Mouse (Mus musculus) bone marrow, adult 2 months (tissue): ENCODE measurements around the gene Hist1h1c. TPM values are rescaled to one million over a fixed set of nuclear protein-coding genes. Genes with fewer than 3 reads are reported as not detected.
"Not testable (repeated sequence)": the region's sequence is repeated elsewhere in the genome, so short reads cannot be mapped to it uniquely, and the experiment has no call there.

ENCODE experiments used
- H3K27ac ChIP-seq: fragments of 200-500 bp; 2 replicates; pipeline ENCODE4 v1.5.1; 2012; ENCODE audit warnings: low read depth, mild to moderate bottlenecking, control low read depth, inconsistent platforms, low read length; ENCODE audit not compliant: control insufficient read depth, poor library complexity, insufficient read depth
- H3K4me1 ChIP-seq: fragments of 200-500 bp; 2 replicates; pipeline ENCODE4 v1.6.1; 2011; ENCODE audit warnings: low read length; ENCODE audit not compliant: control insufficient read depth, insufficient read depth
- H3K4me3 ChIP-seq: fragments of 200-500 bp; replicated peaks from 2 replicates; pipeline ENCODE3; 2011; ENCODE audit warnings: mild to moderate bottlenecking, low read depth, low read length, control low read depth; ENCODE audit not compliant: control insufficient read depth
- CTCF ChIP-seq: fragments of 200-500 bp; IDR thresholded peaks from 2 replicates; pipeline ENCODE4 v1.5.1; 2011; ENCODE audit warnings: low read length, control low read depth; ENCODE audit not compliant: control insufficient read depth, insufficient read depth
- POLR2A ChIP-seq: fragments of 200-500 bp; IDR thresholded peaks from 2 replicates; pipeline ENCODE4 v1.6.1; 2011; ENCODE audit warnings: low read depth, mild to moderate bottlenecking, control low read depth, low read length, borderline replicate concordance; ENCODE audit not compliant: control insufficient read depth
- WGBS: fragments of 180-500 bp; shearing (Covaris S2); methylation state at CpG from one replicate; pipeline ENCODE4 v1.1.7; 2018; 5-methylcytosine and 5-hydroxymethylcytosine counted together
- polyA plus RNA-seq: library from polyadenylated mRNA; stranded (reverse); fragments of >200 nt; gene quantifications from 2 replicates; pipeline ENCODE4 v1.2.4, GENCODE M21; 2011; ENCODE audit warnings: low replicate concordance; ENCODE audit not compliant: missing spikeins, insufficient read depth, insufficient read length

The Hist1h1c gene
- polyA plus RNA-seq, 1 experiment = 108 TPM

GRCm38 (mm10) chr13:23757211-23757773 lies 18.7 kb downstream of the Hist1h1c start:
- peak overlapping the region; percentile 49 for H3K4me3 ChIP-seq
- H3K27ac ChIP-seq = peak overlapping the region; percentile 98
- TF ChIP-seq POLR2A = peak; percentile 94; the same call in 1 of the 2 replicates
- TF ChIP-seq CTCF = no peak
- under 1% methylated on average over 19 of the region's 23 CpGs for WGBS
- H3K4me1 ChIP-seq = peaks cover 2% of the 10 kb centered on the region; the same call in 1 of the 2 replicates

GRCm38 (mm10) chr13:23757921-23758320 lies 19.3 kb downstream of the Hist1h1c start:
- 40% methylated on average over 3 of the region's 3 CpGs for WGBS
- Histone ChIP-seq H3K4me1 (peaks cover 2% of the 10 kb centered on the region; the same call in 1 of the 2 replicates), H3K4me3 (no peak overlapping the region), H3K27ac (no peak overlapping the region)
- TF ChIP-seq CTCF = no peak
- no peak for TF ChIP-seq POLR2A

DNA sequence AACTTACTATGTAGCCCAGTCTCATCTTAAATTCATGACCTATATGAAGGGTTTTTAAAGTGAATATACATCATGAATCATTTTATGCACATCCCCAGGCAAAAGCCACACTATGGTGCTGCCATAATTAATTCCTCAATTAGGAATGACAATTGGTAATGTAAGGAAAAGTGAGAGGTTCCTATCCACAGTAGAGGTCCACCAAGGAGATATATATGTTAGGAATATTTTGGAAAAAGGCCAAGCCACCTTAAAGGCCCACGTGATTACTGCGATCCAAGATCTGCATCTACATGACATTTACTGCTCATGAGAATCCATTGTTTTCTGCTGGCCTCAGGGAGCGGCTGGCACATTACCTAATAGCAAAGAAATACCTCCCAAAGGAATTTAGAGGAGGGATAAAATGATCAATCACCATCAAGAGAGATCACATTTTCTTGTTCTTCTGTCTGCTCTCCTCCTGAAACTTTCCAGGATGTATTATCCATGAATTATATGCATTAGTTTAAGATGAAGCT lies 20.7 kb downstream of the Hist1h1c start:
- H3K4me1 ChIP-seq = peaks cover 2% of the 10 kb centered on the region; the same call in 1 of the 2 replicates
- TF ChIP-seq CTCF = no peak
- TF ChIP-seq POLR2A = no peak
- WGBS = 90% methylated on average over 3 of the region's 3 CpGs
- H3K4me3 ChIP-seq = no peak overlapping the region
- H3K27ac ChIP-seq = no peak overlapping the region

DNA sequence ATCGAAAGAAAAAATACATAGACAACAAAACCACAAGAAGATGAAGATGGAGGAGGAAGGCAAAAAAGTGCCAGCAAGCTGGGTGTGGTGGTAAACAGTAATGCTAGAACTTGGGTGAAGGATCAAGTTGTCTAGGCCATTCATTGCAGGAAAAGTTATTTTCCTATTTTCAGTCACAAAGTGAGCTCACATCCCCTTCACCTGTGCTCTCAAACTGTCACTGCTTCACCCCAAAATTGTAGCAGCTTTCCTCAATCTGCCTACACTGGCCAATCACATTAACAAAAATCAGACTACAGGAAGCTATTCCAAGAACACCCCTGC lies 21.3 kb downstream of the Hist1h1c start:
- H3K4me1 ChIP-seq = peaks cover 2% of the 10 kb centered on the region; the same call in 1 of the 2 replicates
- peak overlapping the region; percentile 3 for H3K4me3 ChIP-seq
- peak overlapping the region; percentile 56; the same call in 1 of the 2 replicates for H3K27ac ChIP-seq
- TF ChIP-seq CTCF = no peak
- TF ChIP-seq POLR2A = no peak
- 38% methylated on average over 1 of the region's 1 CpGs for WGBS

GRCm38 (mm10) chr13:23760240-23760971 lies 21.8 kb downstream of the Hist1h1c start:
- no peak for TF ChIP-seq POLR2A
- TF ChIP-seq CTCF = no peak
- H3K4me1 ChIP-seq = peaks cover 2% of the 10 kb centered on the region; the same call in 1 of the 2 replicates
- peak overlapping the region; percentile 49 for H3K4me3 ChIP-seq
- H3K27ac ChIP-seq = peak overlapping the region; percentile 99
- WGBS = under 1% methylated on average over 23 of the region's 27 CpGs

GRCm38 (mm10) chr13:23760972-23761864 lies 22.6 kb downstream of the Hist1h1c start, which contains the start of gene Hist1h4a:
Hist1h4a (minus strand) TSS chr13:23761230.
- under 1% methylated on average over 67 of the region's 72 CpGs for WGBS
- H3K4me3 ChIP-seq = peak within 1 kb of the TSS; percentile 66
- TF ChIP-seq POLR2A (peak; percentile 93), CTCF (no peak)
- no peaks in the 10 kb centered on the region; the same call in 1 of the 2 replicates for H3K4me1 ChIP-seq
- peak within 1 kb of the TSS; percentile 99 for H3K27ac ChIP-seq

DNA sequence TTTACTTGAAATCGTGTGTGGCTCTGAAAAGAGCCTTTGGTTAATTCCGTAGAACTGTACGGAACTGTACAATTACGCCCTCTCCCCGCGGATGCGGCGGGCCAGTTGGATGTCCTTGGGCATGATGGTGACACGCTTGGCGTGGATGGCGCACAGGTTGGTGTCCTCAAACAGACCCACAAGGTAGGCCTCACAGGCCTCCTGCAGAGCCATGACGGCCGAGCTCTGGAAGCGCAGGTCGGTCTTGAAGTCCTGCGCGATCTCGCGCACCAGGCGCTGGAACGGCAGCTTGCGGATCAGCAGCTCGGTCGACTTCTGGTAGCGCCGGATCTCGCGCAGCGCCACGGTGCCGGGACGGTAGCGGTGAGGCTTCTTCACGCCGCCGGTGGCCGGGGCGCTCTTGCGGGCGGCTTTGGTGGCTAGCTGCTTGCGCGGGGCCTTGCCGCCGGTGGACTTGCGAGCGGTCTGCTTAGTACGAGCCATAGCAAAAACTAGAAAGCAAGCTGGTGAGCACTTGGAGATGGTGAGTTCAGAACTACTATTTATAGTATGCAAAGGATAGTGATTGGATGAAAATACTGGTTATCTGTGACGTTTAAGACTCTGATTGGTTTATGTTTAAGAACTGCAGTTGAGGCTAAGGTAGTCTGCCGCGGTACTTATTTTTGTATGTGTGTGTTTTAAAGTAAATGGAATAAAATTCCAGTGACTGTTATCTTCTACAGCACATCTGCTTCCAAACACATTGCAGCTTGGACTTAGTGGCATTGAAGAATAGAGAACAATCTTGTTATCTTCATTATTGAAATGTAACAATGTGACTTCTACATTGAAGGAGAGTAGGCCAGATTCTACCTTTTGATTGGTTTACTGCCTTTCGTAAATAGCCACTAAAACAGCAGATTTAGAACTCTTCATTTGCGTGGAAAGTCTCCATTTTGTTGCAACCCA lies 23.5 kb downstream of the Hist1h1c start, which contains the start of gene Hist1h3a:
TSS of gene Hist1h3a (minus strand) at position 516 of the 951 bp plus-strand sequence.
- WGBS = under 1% methylated on average over 38 of the region's 52 CpGs
- H3K27ac ChIP-seq = peak within 1 kb of the TSS; percentile 99
- H3K4me1 ChIP-seq = not testable (repeated sequence)
- peak; percentile 96 for TF ChIP-seq POLR2A
- H3K4me3 ChIP-seq = peak within 1 kb of the TSS; percentile 66
